Mouse (Mus musculus): Measurements from ENCODE around the gene Ube2ql1.

DNA sequence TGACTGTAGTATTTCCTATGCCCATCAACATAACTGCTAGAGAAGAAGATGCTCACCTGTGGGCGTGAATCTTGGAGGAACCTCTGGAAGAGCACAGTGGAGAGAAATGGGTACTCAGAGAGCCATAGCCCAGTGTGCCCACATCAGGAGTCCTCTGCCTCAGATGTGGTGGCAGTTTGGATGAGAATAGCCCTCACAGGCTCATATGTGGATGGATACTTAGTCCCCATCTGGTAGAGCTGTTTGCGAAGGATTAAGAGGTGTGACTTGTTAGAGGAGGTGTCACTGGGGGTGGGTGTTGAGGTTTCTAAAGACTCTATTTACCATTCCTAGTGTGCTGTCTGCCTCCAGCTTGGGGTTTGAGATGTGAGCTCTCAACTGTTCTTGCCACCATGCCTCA, 13.2 kb upstream of the Ube2ql1 start:
- no peak for TF ChIP-seq ZC3H11A (IDR thresholded peaks at IDR 0.05; ENCODE audit: borderline replicate concordance, low read depth, low read length)
- TF ChIP-seq ZNF384 (IDR thresholded peaks at IDR 0.05; ENCODE audit: low read depth, low read length): no peak
- no peak for TF ChIP-seq MAFK (IDR thresholded peaks at IDR 0.05; ENCODE audit: insufficient read depth, low read depth, low read length)
- TF ChIP-seq CHD2 (IDR thresholded peaks at IDR 0.05; ENCODE audit: low read depth, low read length): no peak
